Mouse (Mus musculus): ENCODE measurements around the gene Hacl1. TPM values are rescaled to one million over a fixed set of nuclear protein-coding genes. Genes with fewer than 3 reads are reported as not detected.
"Not testable (repeated sequence)": the region's sequence is repeated elsewhere in the genome, so short reads cannot be mapped to it uniquely, and the experiment has no call there.

Hacl1 gene
- total RNA-seq, 1 experiment from 2014 or later, result 31.8 TPM

- ATAC-seq (replicated peaks; ENCODE audit: insufficient number of reproducible peaks, low FRiP score, low TSS enrichment, poor library complexity, severe bottlenecking), result no peak
Observed at GRCm38 (mm10) chr14:31644931-31645547, 4.0 kb upstream of the Hacl1 start.

- ATAC-seq (replicated peaks; ENCODE audit: insufficient number of reproducible peaks, low FRiP score, low TSS enrichment, poor library complexity, severe bottlenecking), result no peak
Observed at GRCm38 (mm10) chr14:31644183-31644830, 3.2 kb upstream of the Hacl1 start.

- no peak for ATAC-seq (replicated peaks; ENCODE audit: insufficient number of reproducible peaks, low FRiP score, low TSS enrichment, poor library complexity, severe bottlenecking)
Observed at GRCm38 (mm10) chr14:31641506-31642155, 545 bp upstream of the Hacl1 start.

DNA sequence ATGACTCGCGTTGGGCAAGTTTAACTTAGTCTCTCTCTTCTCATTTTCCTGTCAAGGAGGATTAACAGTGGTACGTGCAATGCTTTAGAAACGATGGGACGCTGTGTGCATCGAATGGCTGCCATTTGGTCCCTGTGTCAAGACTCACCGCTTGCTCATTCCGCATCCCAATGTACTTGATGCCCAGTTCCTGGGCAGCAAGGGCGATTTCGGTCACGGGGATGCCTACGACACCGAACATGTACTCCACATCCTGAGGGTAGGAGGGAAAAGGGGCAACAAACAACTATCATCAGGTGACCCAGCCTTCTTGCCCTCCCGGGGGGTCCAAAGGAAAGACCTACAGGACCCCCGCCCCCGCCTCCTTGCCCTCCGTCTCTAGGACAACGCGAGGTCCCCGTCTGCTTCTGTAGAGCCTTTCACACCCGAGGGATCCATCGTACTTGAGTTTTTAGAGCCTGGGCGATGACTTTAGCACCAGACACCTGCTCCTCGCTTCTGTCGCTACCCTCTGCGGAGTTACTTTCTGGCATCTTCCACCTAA is 668 bp downstream of the Hacl1 start, which contains the start of gene Gm49387:
Gene Gm49387 (minus strand): TSS at position 533 of the 544 bp plus-strand sequence.
- ATAC-seq (replicated peaks; ENCODE audit: insufficient number of reproducible peaks, low FRiP score, low TSS enrichment, poor library complexity, severe bottlenecking), result no peak

- no peak for ATAC-seq (replicated peaks; ENCODE audit: insufficient number of reproducible peaks, low FRiP score, low TSS enrichment, poor library complexity, severe bottlenecking)
Observed at GRCm38 (mm10) chr14:31630677-31631076, 10.4 kb downstream of the Hacl1 start.

DNA sequence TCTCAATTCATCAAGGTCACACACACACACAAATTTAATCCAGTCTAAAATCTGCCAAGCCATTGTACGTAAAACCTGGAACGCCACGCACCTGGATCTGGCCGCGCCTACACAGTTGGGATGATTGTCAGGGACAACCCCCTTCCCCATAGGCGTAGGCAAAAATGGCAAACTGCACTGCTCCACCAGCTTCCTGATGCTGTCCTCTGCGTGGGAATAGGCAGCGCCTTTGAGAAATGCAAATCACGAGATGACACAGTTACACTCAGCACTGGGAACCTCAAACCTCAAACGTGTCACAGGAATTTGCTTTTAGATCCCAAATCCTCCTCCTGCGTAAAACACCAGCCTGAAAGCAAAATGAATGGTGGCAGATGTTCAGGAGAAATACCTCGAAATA is 18.3 kb downstream of the Hacl1 start:
- no peak for ATAC-seq (replicated peaks; ENCODE audit: insufficient number of reproducible peaks, low FRiP score, low TSS enrichment, poor library complexity, severe bottlenecking)

- no peak for ATAC-seq (replicated peaks; ENCODE audit: insufficient number of reproducible peaks, low FRiP score, low TSS enrichment, poor library complexity, severe bottlenecking)
Observed at GRCm38 (mm10) chr14:31620591-31621223, 20.4 kb downstream of the Hacl1 start.

GRCm38 (mm10) chr14:31617997-31618396 is 23.1 kb downstream of the Hacl1 start:
- no peak for ATAC-seq (replicated peaks; ENCODE audit: insufficient number of reproducible peaks, low FRiP score, low TSS enrichment, poor library complexity, severe bottlenecking)

DNA sequence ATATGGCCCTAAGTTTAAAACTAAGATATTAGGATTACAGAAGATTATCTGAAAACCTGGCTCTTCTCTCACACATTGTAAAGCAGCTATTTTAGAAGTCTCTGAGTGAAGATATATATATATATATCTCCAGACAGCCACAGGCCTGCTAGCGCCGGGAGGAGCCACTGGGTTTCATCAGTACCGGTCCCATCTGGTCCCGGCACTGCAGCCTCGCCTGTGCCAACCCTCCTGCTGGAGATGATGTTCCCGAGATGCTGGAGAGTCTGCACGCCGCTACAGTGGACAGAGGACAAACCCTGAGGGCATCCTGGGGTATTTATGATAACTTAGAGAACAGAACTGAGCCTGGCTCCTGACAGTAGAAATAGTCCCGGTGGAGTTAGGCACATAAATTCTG is 23.9 kb downstream of the Hacl1 start:
- no peak for ATAC-seq (replicated peaks; ENCODE audit: insufficient number of reproducible peaks, low FRiP score, low TSS enrichment, poor library complexity, severe bottlenecking)

DNA sequence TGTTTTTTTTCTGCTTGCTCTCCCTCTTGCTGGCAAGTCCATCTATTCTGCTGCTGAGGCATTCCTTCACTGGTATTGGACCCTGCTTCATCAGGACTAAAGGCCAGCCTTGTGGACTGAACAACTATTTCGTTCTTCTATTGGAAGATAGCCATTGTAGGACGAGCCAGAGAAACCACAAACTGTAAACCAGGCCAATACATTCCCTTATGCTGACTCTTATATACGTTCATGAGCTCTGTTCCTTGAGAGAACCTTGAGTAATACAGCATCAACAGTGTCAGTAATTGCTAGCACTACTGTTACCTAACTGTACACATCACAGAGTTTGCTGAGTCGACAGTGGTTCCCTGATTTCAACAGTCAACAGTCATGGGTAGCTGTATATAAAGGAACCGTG is 27.4 kb downstream of the Hacl1 start:
- no peak for ATAC-seq (replicated peaks; ENCODE audit: insufficient number of reproducible peaks, low FRiP score, low TSS enrichment, poor library complexity, severe bottlenecking)

DNA sequence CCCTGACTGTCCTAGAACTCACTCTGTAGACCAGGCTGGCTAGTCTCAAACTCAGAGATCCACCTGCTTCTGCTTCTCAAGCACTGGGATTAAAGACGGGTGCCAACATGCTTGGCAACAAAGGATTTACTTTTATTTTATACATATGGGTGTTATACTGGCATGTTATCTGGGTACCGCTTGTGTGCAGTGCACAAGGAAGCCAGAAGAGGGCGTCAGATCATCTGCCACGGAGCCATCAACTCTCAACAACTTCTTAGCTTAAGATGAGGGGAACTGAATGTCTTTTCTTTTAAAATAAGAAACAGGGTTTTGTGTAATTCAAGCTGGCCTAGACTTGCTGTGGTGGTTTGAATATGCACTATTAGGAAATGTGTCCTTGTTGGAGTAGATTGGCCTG is 29.1 kb downstream of the Hacl1 start:
- no peak for ATAC-seq (replicated peaks; ENCODE audit: insufficient number of reproducible peaks, low FRiP score, low TSS enrichment, poor library complexity, severe bottlenecking)

- no peak for ATAC-seq (replicated peaks; ENCODE audit: insufficient number of reproducible peaks, low FRiP score, low TSS enrichment, poor library complexity, severe bottlenecking)
Observed at GRCm38 (mm10) chr14:31605514-31605913, 35.6 kb downstream of the Hacl1 start.

GRCm38 (mm10) chr14:31604916-31605315 is 36.2 kb downstream of the Hacl1 start:
- no peak for ATAC-seq (replicated peaks; ENCODE audit: insufficient number of reproducible peaks, low FRiP score, low TSS enrichment, poor library complexity, severe bottlenecking)

DNA sequence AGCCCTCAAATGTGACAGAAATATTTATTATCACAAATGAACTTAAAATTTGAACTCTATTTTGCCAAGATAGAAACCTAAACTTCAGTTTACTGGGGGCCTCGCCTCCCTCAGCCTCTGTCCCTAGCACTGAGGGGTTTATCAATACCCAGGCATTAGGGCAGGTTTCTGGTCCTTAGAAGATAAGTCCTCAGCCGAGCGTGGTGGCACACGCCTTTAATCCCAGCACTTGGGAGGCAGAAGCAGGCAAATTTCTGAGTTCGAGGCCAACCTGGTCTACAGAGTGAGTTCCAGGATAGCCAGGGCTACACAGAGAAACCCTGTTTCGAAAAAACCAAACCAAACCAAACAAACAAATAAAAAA is 38.5 kb downstream of the Hacl1 start:
- ATAC-seq (replicated peaks; ENCODE audit: insufficient number of reproducible peaks, low FRiP score, low TSS enrichment, poor library complexity, severe bottlenecking), result not testable (repeated sequence)

GRCm38 (mm10) chr14:31601908-31602615 is 39.0 kb downstream of the Hacl1 start:
- no peak for ATAC-seq (replicated peaks; ENCODE audit: insufficient number of reproducible peaks, low FRiP score, low TSS enrichment, poor library complexity, severe bottlenecking)

DNA sequence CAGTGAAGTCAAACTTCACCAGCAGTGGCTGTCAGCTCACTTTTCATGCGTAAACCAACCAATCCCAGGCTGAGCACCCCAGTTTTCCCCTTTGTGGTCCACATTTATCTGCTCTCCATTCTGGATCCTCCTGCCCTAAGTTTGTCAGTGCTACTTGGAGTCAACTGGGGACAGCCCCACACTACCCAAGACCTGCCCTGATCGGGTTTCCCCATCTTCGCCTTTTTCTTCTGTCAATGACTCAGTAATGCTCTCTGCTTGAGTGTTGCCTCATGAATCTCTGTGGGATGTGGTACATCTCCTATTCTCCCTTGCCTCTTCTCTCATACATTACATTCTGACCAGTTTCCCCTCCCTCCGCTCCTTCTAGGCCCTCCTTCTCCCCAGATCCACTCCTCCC is 43.6 kb downstream of the Hacl1 start:
- ATAC-seq (replicated peaks; ENCODE audit: insufficient number of reproducible peaks, low FRiP score, low TSS enrichment, poor library complexity, severe bottlenecking), result no peak

- ATAC-seq (replicated peaks; ENCODE audit: insufficient number of reproducible peaks, low FRiP score, low TSS enrichment, poor library complexity, severe bottlenecking), result peak; percentile 63
Observed at GRCm38 (mm10) chr14:31596408-31596807, 44.7 kb downstream of the Hacl1 start.

DNA sequence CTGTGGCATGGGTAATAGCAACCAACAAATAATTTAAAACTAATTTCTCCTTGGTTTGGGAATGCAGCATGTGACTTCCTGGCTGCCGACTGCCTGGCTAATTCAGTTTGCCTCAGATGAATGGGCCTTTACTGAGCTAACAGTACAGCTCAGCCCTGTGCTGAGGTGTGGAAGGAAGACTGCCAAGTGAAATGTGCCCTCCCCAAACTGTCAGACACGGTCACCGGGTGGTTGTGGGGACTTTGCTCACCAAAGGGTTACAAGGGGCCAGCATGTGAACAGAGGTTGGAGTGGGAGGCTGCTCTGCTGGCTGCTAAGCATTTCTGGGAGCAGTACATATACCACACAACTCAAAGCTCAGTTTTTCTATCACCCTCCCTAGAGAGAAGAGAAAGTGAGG is 46.4 kb downstream of the Hacl1 start:
- ATAC-seq (replicated peaks; ENCODE audit: insufficient number of reproducible peaks, low FRiP score, low TSS enrichment, poor library complexity, severe bottlenecking), result no peak

- ATAC-seq (replicated peaks; ENCODE audit: insufficient number of reproducible peaks, low FRiP score, low TSS enrichment, poor library complexity, severe bottlenecking), result no peak
Observed at GRCm38 (mm10) chr14:31593036-31593435, 48.0 kb downstream of the Hacl1 start.
